Mouse (Mus musculus): ENCODE measurements at regions not wholly inside any gene's neighbourhood (a gene's known extent, or its start where the extent isn't known, plus 50 kb on each side); places are given as distances from the start of the nearest gene placed in this dataset.

GRCm38 (mm10) chr10:56546824-56547223, 169.7 kb downstream of the Gja1 start:
- in situ Hi-C loops (cut with MboI; ENCODE audit: low pct_unique_long_range_greater_than_20kb in 1 of 2, low sequenced_read_pairs in 2 of 2, unreplicated experiment in 1 of 2), result loop anchor here in 1 of 2 experiments (25.0 kb wide), 1 partner anchor 185 kb away; no protein-coding TSS in a partner anchor

- in situ Hi-C loops (cut with MboI; ENCODE audit: low pct_unique_long_range_greater_than_20kb in 1 of 2, low sequenced_read_pairs in 2 of 2, unreplicated experiment in 1 of 2), result loop anchor here in 1 of 2 experiments (25.0 kb wide), 1 partner anchor 186 kb away; no protein-coding TSS in a partner anchor
Measured at GRCm38 (mm10) chr10:56547825-56548224, 170.7 kb downstream of the Gja1 start.

- in situ Hi-C loops (cut with MboI; ENCODE audit: low pct_unique_long_range_greater_than_20kb in 1 of 2, low sequenced_read_pairs in 2 of 2, unreplicated experiment in 1 of 2), result no loop called here
Measured at GRCm38 (mm10) chr10:56566836-56567442, 189.8 kb downstream of the Gja1 start.

GRCm38 (mm10) chr10:56582065-56582464, 204.9 kb downstream of the Gja1 start:
- in situ Hi-C loops (cut with MboI; ENCODE audit: low pct_unique_long_range_greater_than_20kb in 1 of 2, low sequenced_read_pairs in 2 of 2, unreplicated experiment in 1 of 2), result no loop called here

GRCm38 (mm10) chr10:56587205-56587604, 210.1 kb downstream of the Gja1 start:
- in situ Hi-C loops (cut with MboI; ENCODE audit: low pct_unique_long_range_greater_than_20kb in 1 of 2, low sequenced_read_pairs in 2 of 2, unreplicated experiment in 1 of 2), result no loop called here

- in situ Hi-C loops (cut with MboI; ENCODE audit: low pct_unique_long_range_greater_than_20kb in 1 of 2, low sequenced_read_pairs in 2 of 2, unreplicated experiment in 1 of 2), result no loop called here
Measured at GRCm38 (mm10) chr10:56597382-56597781, 220.3 kb downstream of the Gja1 start.

GRCm38 (mm10) chr10:56598191-56598590, 221.1 kb downstream of the Gja1 start:
- in situ Hi-C loops (cut with MboI; ENCODE audit: low pct_unique_long_range_greater_than_20kb in 1 of 2, low sequenced_read_pairs in 2 of 2, unreplicated experiment in 1 of 2), result no loop called here

- in situ Hi-C loops (cut with MboI; ENCODE audit: low pct_unique_long_range_greater_than_20kb in 1 of 2, low sequenced_read_pairs in 2 of 2, unreplicated experiment in 1 of 2), result no loop called here
Measured at GRCm38 (mm10) chr10:56599923-56600322, 222.8 kb downstream of the Gja1 start.

GRCm38 (mm10) chr10:56611564-56612288, 234.6 kb downstream of the Gja1 start:
- in situ Hi-C loops (cut with MboI; ENCODE audit: low pct_unique_long_range_greater_than_20kb in 1 of 2, low sequenced_read_pairs in 2 of 2, unreplicated experiment in 1 of 2), result no loop called here

- in situ Hi-C loops (cut with MboI; ENCODE audit: low pct_unique_long_range_greater_than_20kb in 1 of 2, low sequenced_read_pairs in 2 of 2, unreplicated experiment in 1 of 2), result no loop called here
Measured at GRCm38 (mm10) chr10:56642656-56643055, 265.5 kb downstream of the Gja1 start.

- in situ Hi-C loops (cut with MboI; ENCODE audit: low pct_unique_long_range_greater_than_20kb in 1 of 2, low sequenced_read_pairs in 2 of 2, unreplicated experiment in 1 of 2), result no loop called here
Measured at GRCm38 (mm10) chr10:56643376-56644135, 266.4 kb downstream of the Gja1 start.

GRCm38 (mm10) chr10:56660501-56660900, 283.4 kb downstream of the Gja1 start:
- in situ Hi-C loops (cut with MboI; ENCODE audit: low pct_unique_long_range_greater_than_20kb in 1 of 2, low sequenced_read_pairs in 2 of 2, unreplicated experiment in 1 of 2), result no loop called here

- in situ Hi-C loops (cut with MboI; ENCODE audit: low pct_unique_long_range_greater_than_20kb in 1 of 2, low sequenced_read_pairs in 2 of 2, unreplicated experiment in 1 of 2), result no loop called here
Measured at GRCm38 (mm10) chr10:56673919-56674318, 296.8 kb downstream of the Gja1 start.

- in situ Hi-C loops (cut with MboI; ENCODE audit: low pct_unique_long_range_greater_than_20kb in 1 of 2, low sequenced_read_pairs in 2 of 2, unreplicated experiment in 1 of 2), result no loop called here
Measured at GRCm38 (mm10) chr10:56682901-56683300, 305.8 kb downstream of the Gja1 start.

GRCm38 (mm10) chr10:56685655-56686250, 308.6 kb downstream of the Gja1 start:
- in situ Hi-C loops (cut with MboI; ENCODE audit: low pct_unique_long_range_greater_than_20kb in 1 of 2, low sequenced_read_pairs in 2 of 2, unreplicated experiment in 1 of 2), result no loop called here

- in situ Hi-C loops (cut with MboI; ENCODE audit: low pct_unique_long_range_greater_than_20kb in 1 of 2, low sequenced_read_pairs in 2 of 2, unreplicated experiment in 1 of 2), result no loop called here
Measured at GRCm38 (mm10) chr10:56691467-56691866, 314.3 kb downstream of the Gja1 start.

GRCm38 (mm10) chr10:56695100-56695499, 318.0 kb downstream of the Gja1 start:
- in situ Hi-C loops (cut with MboI; ENCODE audit: low pct_unique_long_range_greater_than_20kb in 1 of 2, low sequenced_read_pairs in 2 of 2, unreplicated experiment in 1 of 2), result no loop called here

- in situ Hi-C loops (cut with MboI; ENCODE audit: low pct_unique_long_range_greater_than_20kb in 1 of 2, low sequenced_read_pairs in 2 of 2, unreplicated experiment in 1 of 2), result no loop called here
Measured at GRCm38 (mm10) chr10:56700126-56700525, 323.0 kb downstream of the Gja1 start.

GRCm38 (mm10) chr10:56708411-56708810, 331.3 kb downstream of the Gja1 start:
- in situ Hi-C loops (cut with MboI; ENCODE audit: low pct_unique_long_range_greater_than_20kb in 1 of 2, low sequenced_read_pairs in 2 of 2, unreplicated experiment in 1 of 2), result no loop called here

All from mouse embryonic stem cell (cell line).